Mouse (Mus musculus) hindbrain, embryonic 14.5 days (tissue): Measurements from ENCODE around the gene Fosl1. TPM values are rescaled to one million over a fixed set of nuclear protein-coding genes. Genes with fewer than 3 reads are reported as not detected.

Experiments used
- ATAC-seq: fragments of 200-750 bp; cut with Nextera tagmentation; 2 replicates; pipeline ENCODE4 v1.8.0; 2017; ENCODE audit warnings: moderate number of reproducible peaks, mild to moderate bottlenecking, moderate TSS enrichment, moderate library complexity; ENCODE audit not compliant: low FRiP score
- DNase-seq: peaks from one replicate; pipeline ENCODE4 v3.0.0-alpha.2; 2015; ENCODE audit warnings: low spot score
- H3K27ac ChIP-seq: fragments of 300-500 bp; sonication (generic); 2 replicates; pipeline ENCODE4 v1.5.1; 2014; ENCODE audit warnings: mild to moderate bottlenecking, moderate library complexity
- H3K27me3 ChIP-seq: fragments of 300-500 bp; sonication (generic); 2 replicates; pipeline ENCODE4 v1.6.1; 2014; ENCODE audit warnings: mild to moderate bottlenecking, low read length, mixed read lengths; ENCODE audit not compliant: control insufficient read depth, insufficient read depth
- H3K36me3 ChIP-seq: fragments of 300-500 bp; sonication (generic); replicated peaks from 2 replicates; pipeline ENCODE4 v1.6.1; 2014; ENCODE audit not compliant: control insufficient read depth, insufficient read depth
- H3K4me1 ChIP-seq: fragments of 300-500 bp; sonication (generic); replicated peaks from 2 replicates; pipeline ENCODE4 v1.6.1; 2014; ENCODE audit warnings: antibody characterized with exemption, low read length, mixed read lengths; ENCODE audit not compliant: control insufficient read depth, insufficient read depth
- H3K4me2 ChIP-seq: fragments of 300-500 bp; sonication (generic); replicated peaks from 2 replicates; pipeline ENCODE4 v1.6.1; 2014; ENCODE audit warnings: mild to moderate bottlenecking, moderate library complexity
- H3K4me3 ChIP-seq: fragments of 300-500 bp; sonication (generic); replicated peaks from 2 replicates; pipeline ENCODE4 v1.5.1; 2014; ENCODE audit warnings: mild to moderate bottlenecking, low read length
- H3K9ac ChIP-seq: fragments of 300-500 bp; sonication (generic); 2 replicates; pipeline ENCODE4 v1.6.1; 2014
- H3K9me3 ChIP-seq: fragments of 300-500 bp; sonication (generic); 2 replicates; pipeline ENCODE4 v1.6.1; 2016; ENCODE audit warnings: low read length; ENCODE audit not compliant: control insufficient read depth
- WGBS: fragments of 180-500 bp; shearing (Covaris S2); extraction: QIAGEN DNeasy Blood & Tissue Kit; methylation state at CpG from one replicate; pipeline ENCODE4 v1.1.7; 2014; 5-methylcytosine and 5-hydroxymethylcytosine counted together
- polyA plus RNA-seq: library from polyadenylated mRNA; unstranded; fragments of >200 nt; fragmentation: Nextera tagmentation; extraction: Ambion mirVana; gene quantifications from 2 replicates; pipeline ENCODE4 v1.2.1, GENCODE M21; 2014

The Fosl1 gene
- polyA plus RNA-seq, 1 experiment from 2014 or later: not detected

- Histone ChIP-seq H3K9ac (no peak overlapping the region), H3K4me2 (no peak overlapping the region), H3K27ac (no peak overlapping the region), H3K4me3 (no peak overlapping the region), H3K27me3 (no peaks in the 10 kb centered on the region), H3K36me3 (peaks cover 28% of the 10 kb centered on the region), H3K9me3 (no peaks in the 10 kb centered on the region), H3K4me1 (peaks cover 42% of the 10 kb centered on the region)
- DNase-seq: no peak
- ATAC-seq: no peak
- WGBS: 68% methylated on average over 7 of the region's 7 CpGs
Observed at GRCm38 (mm10) chr19:5459019-5459418, 11.7 kb downstream of the Fosl1 start.

GRCm38 (mm10) chr19:5459896-5460295 lies 12.5 kb downstream of the Fosl1 start:
- H3K9me3 ChIP-seq: no peaks in the 10 kb centered on the region
- 26% methylated on average over 3 of the region's 3 CpGs for WGBS

GRCm38 (mm10) chr19:5460465-5460911 lies 13.1 kb downstream of the Fosl1 start, which contains the start of gene Fibp:
Gene Fibp, plus strand, starts transcription at chr19:5460615.
- Histone ChIP-seq H3K9ac (peak within 1 kb of the TSS; percentile 82), H3K4me2 (peak within 1 kb of the TSS; percentile 95), H3K27me3 (no peaks in the 10 kb centered on the region), H3K27ac (peak within 1 kb of the TSS; percentile 73), H3K36me3 (peaks cover 34% of the 10 kb centered on the region), H3K9me3 (no peaks in the 10 kb centered on the region), H3K4me1 (peaks cover 41% of the 10 kb centered on the region), H3K4me3 (peak within 1 kb of the TSS; percentile 69)
- ATAC-seq (peak; percentile 75), DNase-seq (peak; percentile 96)
- under 1% methylated on average over 32 of the region's 32 CpGs for WGBS

More at GRCm38 (mm10) chr19:5459896-5460295, 12.5 kb downstream of the Fosl1 start:
- peaks cover 47% of the 10 kb centered on the region for H3K4me1 ChIP-seq
- ATAC-seq (no peak), DNase-seq (no peak)
- peak overlapping the region; percentile 73 for H3K27ac ChIP-seq
- H3K4me3 ChIP-seq: peak overlapping the region; percentile 69
- H3K9ac ChIP-seq: peak overlapping the region; percentile 82
- H3K4me2 ChIP-seq: peak overlapping the region; percentile 95
- no peaks in the 10 kb centered on the region for H3K27me3 ChIP-seq
- peaks cover 28% of the 10 kb centered on the region for H3K36me3 ChIP-seq

- Histone ChIP-seq H3K4me3 (peak overlapping the region; percentile 69), H3K4me2 (peak overlapping the region; percentile 95), H3K4me1 (peaks cover 32% of the 10 kb centered on the region), H3K36me3 (peaks cover 42% of the 10 kb centered on the region), H3K27ac (no peak overlapping the region; the same call in 1 of the 2 replicates), H3K9me3 (no peaks in the 10 kb centered on the region), H3K27me3 (no peaks in the 10 kb centered on the region), H3K9ac (peak overlapping the region; percentile 82)
- no peak for DNase-seq
- WGBS: 86% methylated on average over 6 of the region's 6 CpGs
- no peak for ATAC-seq
Observed at GRCm38 (mm10) chr19:5461411-5461810, 14.1 kb downstream of the Fosl1 start.

GRCm38 (mm10) chr19:5463212-5463611 lies 15.9 kb downstream of the Fosl1 start:
- ATAC-seq: no peak
- peaks cover 24% of the 10 kb centered on the region for H3K4me1 ChIP-seq
- DNase-seq: no peak
- peaks cover 60% of the 10 kb centered on the region for H3K36me3 ChIP-seq
- 90% methylated on average over 9 of the region's 9 CpGs for WGBS
- no peaks in the 10 kb centered on the region for H3K9me3 ChIP-seq
- H3K27me3 ChIP-seq: no peaks in the 10 kb centered on the region
- no peak overlapping the region for H3K4me2 ChIP-seq
- no peak overlapping the region for H3K4me3 ChIP-seq
- no peak overlapping the region for H3K27ac ChIP-seq
- no peak overlapping the region for H3K9ac ChIP-seq

GRCm38 (mm10) chr19:5463791-5464562 lies 16.6 kb downstream of the Fosl1 start:
- H3K4me3 ChIP-seq: peak overlapping the region; percentile 22
- H3K27ac ChIP-seq: peak overlapping the region; percentile 59
- peak; percentile 32; the same call in 1 of the 2 replicates for ATAC-seq
- H3K9ac ChIP-seq: peak overlapping the region; percentile 56
- H3K36me3 ChIP-seq: peaks cover 60% of the 10 kb centered on the region
- peak overlapping the region; percentile 48 for H3K4me2 ChIP-seq
- peaks cover 24% of the 10 kb centered on the region for H3K4me1 ChIP-seq
- H3K27me3 ChIP-seq: no peaks in the 10 kb centered on the region
- H3K9me3 ChIP-seq: no peaks in the 10 kb centered on the region
- peak; percentile 78 for DNase-seq
- 40% methylated on average over 15 of the region's 15 CpGs for WGBS

- Histone ChIP-seq H3K4me2 (no peak overlapping the region), H3K27me3 (no peaks in the 10 kb centered on the region), H3K36me3 (peaks cover 60% of the 10 kb centered on the region), H3K9ac (no peak overlapping the region), H3K9me3 (no peaks in the 10 kb centered on the region), H3K27ac (no peak overlapping the region), H3K4me3 (no peak overlapping the region), H3K4me1 (peaks cover 19% of the 10 kb centered on the region)
- no peak for DNase-seq
- ATAC-seq: no peak
- WGBS: 94% methylated on average over 8 of the region's 8 CpGs
Observed at GRCm38 (mm10) chr19:5465037-5465436, 17.7 kb downstream of the Fosl1 start.

- ATAC-seq (no peak), DNase-seq (no peak)
- H3K36me3 ChIP-seq: peaks cover 56% of the 10 kb centered on the region
- peaks cover 8% of the 10 kb centered on the region; the same call in 1 of the 2 replicates for H3K4me1 ChIP-seq
- no peak overlapping the region for H3K9ac ChIP-seq
- H3K4me3 ChIP-seq: no peak overlapping the region
- H3K4me2 ChIP-seq: no peak overlapping the region
- no peaks in the 10 kb centered on the region for H3K9me3 ChIP-seq
- no peaks in the 10 kb centered on the region for H3K27me3 ChIP-seq
- WGBS: 96% methylated on average over 6 of the region's 6 CpGs
- no peak overlapping the region for H3K27ac ChIP-seq
Observed at GRCm38 (mm10) chr19:5466916-5467500, 19.7 kb downstream of the Fosl1 start.

- Histone ChIP-seq H3K4me2 (no peak within 1 kb of the TSS), H3K36me3 (peaks cover 43% of the 10 kb centered on the region), H3K9me3 (no peaks in the 10 kb centered on the region), H3K4me3 (no peak within 1 kb of the TSS), H3K27ac (no peak within 1 kb of the TSS), H3K27me3 (no peaks in the 10 kb centered on the region), H3K4me1 (peaks cover 8% of the 10 kb centered on the region; the same call in 1 of the 2 replicates), H3K9ac (no peak within 1 kb of the TSS)
- DNase-seq (no peak), ATAC-seq (no peak)
- 60% methylated on average over 5 of the region's 5 CpGs for WGBS
Observed at GRCm38 (mm10) chr19:5468374-5468773, 21.0 kb downstream of the Fosl1 start, which contains the start of gene Ctsw. Gene Ctsw, minus strand, starts transcription at chr19:5468507.
